Mouse (Mus musculus) forebrain, embryonic 11.5 days (tissue): ENCODE data around the gene Rab6b. TPM values are rescaled to one million over a fixed set of nuclear protein-coding genes. Genes with fewer than 3 reads are reported as not detected.

Experiments used
- ATAC-seq: fragments of 200-750 bp; cut with Nextera tagmentation; replicated peaks from 2 replicates; pipeline ENCODE4 v1.8.0; 2017; ENCODE audit warnings: moderate TSS enrichment; ENCODE audit not compliant: low FRiP score
- DNase-seq: peaks from one replicate; pipeline ENCODE4 v3.0.0-alpha.2; 2017; ENCODE audit warnings: low spot score
- H3K27ac ChIP-seq: fragments of 300-500 bp; sonication (generic); 2 replicates; pipeline ENCODE4 v1.5.1; 2014; ENCODE audit warnings: low read depth, low read length
- H3K27me3 ChIP-seq: fragments of 300-500 bp; sonication (generic); 2 replicates; pipeline ENCODE4 v1.6.1; 2014; ENCODE audit warnings: mild to moderate bottlenecking, low read length, mixed read lengths; ENCODE audit not compliant: control insufficient read depth, insufficient read depth
- H3K36me3 ChIP-seq: fragments of 300-500 bp; sonication (generic); 2 replicates; pipeline ENCODE4 v1.6.1; 2014; ENCODE audit warnings: mild to moderate bottlenecking, low read length, moderate library complexity, mixed read lengths; ENCODE audit not compliant: control insufficient read depth, insufficient read depth
- H3K4me1 ChIP-seq: fragments of 300-500 bp; sonication (generic); replicated peaks from 2 replicates; pipeline ENCODE4 v1.6.1; 2014; ENCODE audit warnings: low read length, mixed read lengths; ENCODE audit not compliant: control insufficient read depth, insufficient read depth
- H3K4me2 ChIP-seq: fragments of 300-500 bp; sonication (generic); 2 replicates; pipeline ENCODE4 v1.6.1; 2014; ENCODE audit warnings: low read depth, mild to moderate bottlenecking, low read length, moderate library complexity, mixed read lengths; ENCODE audit not compliant: severe bottlenecking
- H3K4me3 ChIP-seq: fragments of 300-500 bp; sonication (generic); 2 replicates; pipeline ENCODE4 v1.5.1; 2014; ENCODE audit warnings: low read depth, low read length
- H3K9ac ChIP-seq: fragments of 300-500 bp; sonication (generic); 2 replicates; pipeline ENCODE4 v1.6.1; 2014; ENCODE audit warnings: low read length
- H3K9me3 ChIP-seq: fragments of 300-500 bp; sonication (generic); 2 replicates; pipeline ENCODE4 v1.6.1; 2016; ENCODE audit warnings: low read length, mixed read lengths; ENCODE audit not compliant: control insufficient read depth
- WGBS: fragments of 180-500 bp; shearing (Covaris S2); extraction: QIAGEN DNeasy Blood & Tissue Kit; methylation state at CpG from one replicate; pipeline ENCODE4 v1.1.7; 2014; 5-methylcytosine and 5-hydroxymethylcytosine counted together
- polyA plus RNA-seq: library from polyadenylated mRNA; unstranded; fragments of >200 nt; fragmentation: Nextera tagmentation; extraction: Ambion mirVana; gene quantifications from 2 replicates; pipeline ENCODE4 v1.2.1, GENCODE M21; 2014

The Rab6b gene
- polyA plus RNA-seq, 1 experiment from 2014 or later: 12.5 TPM

GRCm38 (mm10) chr9:103110727-103111501 lies 673 bp upstream of the Rab6b start:
- WGBS: 21% methylated on average over 18 of the region's 18 CpGs
- Histone ChIP-seq H3K9ac (peak overlapping the region; percentile 75), H3K4me3 (peak overlapping the region; percentile 74), H3K4me2 (peak overlapping the region; percentile 82), H3K9me3 (no peaks in the 10 kb centered on the region), H3K27me3 (peaks cover 6% of the 10 kb centered on the region), H3K27ac (no peak overlapping the region), H3K36me3 (no peaks in the 10 kb centered on the region), H3K4me1 (peaks cover 11% of the 10 kb centered on the region)
- peak; percentile 50 for DNase-seq
- ATAC-seq: no peak; the same call in 1 of the 2 replicates

GRCm38 (mm10) chr9:103112471-103113271 lies 1.1 kb downstream of the Rab6b start:
- DNase-seq (peak; percentile 54), ATAC-seq (peak; percentile 43)
- no peaks in the 10 kb centered on the region for H3K9me3 ChIP-seq
- H3K9ac ChIP-seq: peak overlapping the region; percentile 75
- peaks cover 11% of the 10 kb centered on the region for H3K4me1 ChIP-seq
- no peaks in the 10 kb centered on the region for H3K36me3 ChIP-seq
- peak overlapping the region; percentile 74 for H3K4me3 ChIP-seq
- H3K27me3 ChIP-seq: peaks cover 6% of the 10 kb centered on the region
- peak overlapping the region; percentile 68; the same call in 1 of the 2 replicates for H3K27ac ChIP-seq
- peak overlapping the region; percentile 82 for H3K4me2 ChIP-seq
- WGBS: under 1% methylated on average over 35 of the region's 35 CpGs

DNA sequence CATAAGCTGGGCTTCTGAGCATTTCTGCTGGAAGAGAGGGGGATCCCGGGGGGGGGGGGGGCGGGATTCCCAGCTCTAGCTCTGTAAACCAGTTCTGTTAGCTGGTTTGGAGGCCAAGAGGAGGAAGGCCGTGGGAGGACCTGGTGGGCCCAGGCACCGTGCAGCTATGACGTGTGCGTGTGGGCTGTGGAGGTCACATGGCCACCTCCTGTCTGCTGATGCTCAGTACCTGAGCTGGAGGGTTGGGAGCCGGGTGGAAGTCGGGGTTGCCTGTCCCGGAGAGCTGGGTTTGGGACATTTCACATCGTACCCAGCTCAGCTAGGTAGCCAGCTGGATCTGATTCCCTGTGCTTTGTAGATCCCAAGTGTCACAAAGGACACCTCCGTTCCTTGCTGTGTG lies 1.8 kb downstream of the Rab6b start:
- 40% methylated on average over 9 of the region's 11 CpGs for WGBS
- H3K4me2 ChIP-seq: peak overlapping the region; percentile 82
- H3K4me1 ChIP-seq: peaks cover 11% of the 10 kb centered on the region
- peak overlapping the region; percentile 74 for H3K4me3 ChIP-seq
- H3K9me3 ChIP-seq: no peaks in the 10 kb centered on the region
- no peak for ATAC-seq
- H3K36me3 ChIP-seq: no peaks in the 10 kb centered on the region
- no peak overlapping the region for H3K27ac ChIP-seq
- DNase-seq: peak; percentile 58
- H3K9ac ChIP-seq: peak overlapping the region; percentile 75
- peaks cover 6% of the 10 kb centered on the region for H3K27me3 ChIP-seq

- Histone ChIP-seq H3K4me3 (no peak overlapping the region), H3K9ac (no peak overlapping the region), H3K4me2 (no peak overlapping the region), H3K27ac (no peak overlapping the region), H3K4me1 (peaks cover 11% of the 10 kb centered on the region), H3K36me3 (no peaks in the 10 kb centered on the region), H3K9me3 (no peaks in the 10 kb centered on the region), H3K27me3 (peaks cover 6% of the 10 kb centered on the region)
- DNase-seq (peak; percentile 46), ATAC-seq (no peak)
- WGBS: 82% methylated on average over 8 of the region's 8 CpGs
Observed at GRCm38 (mm10) chr9:103114326-103114725, 2.7 kb downstream of the Rab6b start.

- Histone ChIP-seq H3K27ac (no peak overlapping the region), H3K27me3 (peaks cover 6% of the 10 kb centered on the region), H3K36me3 (no peaks in the 10 kb centered on the region), H3K9me3 (no peaks in the 10 kb centered on the region), H3K9ac (no peak overlapping the region), H3K4me3 (no peak overlapping the region), H3K4me2 (no peak overlapping the region), H3K4me1 (peaks cover 11% of the 10 kb centered on the region)
- 91% methylated on average over 13 of the region's 13 CpGs for WGBS
- DNase-seq: peak; percentile 28
- no peak for ATAC-seq
Observed at GRCm38 (mm10) chr9:103114901-103115300, 3.3 kb downstream of the Rab6b start.

- peaks cover 8% of the 10 kb centered on the region for H3K4me1 ChIP-seq
- no peak overlapping the region for H3K4me2 ChIP-seq
Observed at GRCm38 (mm10) chr9:103116941-103117340, 5.4 kb downstream of the Rab6b start.

GRCm38 (mm10) chr9:103117495-103117894 lies 5.9 kb downstream of the Rab6b start:
- peak; percentile 49 for DNase-seq
- Histone ChIP-seq H3K4me2 (no peak overlapping the region), H3K4me1 (peaks cover 8% of the 10 kb centered on the region)

More at GRCm38 (mm10) chr9:103116941-103117340, 5.4 kb downstream of the Rab6b start:
- 82% methylated on average over 4 of the region's 4 CpGs for WGBS
- ATAC-seq (no peak), DNase-seq (peak; percentile 36)
- H3K36me3 ChIP-seq: no peaks in the 10 kb centered on the region
- no peak overlapping the region for H3K27ac ChIP-seq
- no peaks in the 10 kb centered on the region; the same call in 1 of the 2 replicates for H3K27me3 ChIP-seq
- no peak overlapping the region for H3K9ac ChIP-seq
- no peak overlapping the region for H3K4me3 ChIP-seq
- H3K9me3 ChIP-seq: no peaks in the 10 kb centered on the region

GRCm38 (mm10) chr9:103117951-103118350 lies 6.4 kb downstream of the Rab6b start:
- no peaks in the 10 kb centered on the region for H3K9me3 ChIP-seq
- 91% methylated on average over 8 of the region's 8 CpGs for WGBS
- H3K36me3 ChIP-seq: no peaks in the 10 kb centered on the region
- no peak for DNase-seq
- no peak overlapping the region for H3K27ac ChIP-seq
- no peak overlapping the region for H3K4me3 ChIP-seq
- ATAC-seq: no peak
- no peaks in the 10 kb centered on the region; the same call in 1 of the 2 replicates for H3K27me3 ChIP-seq
- no peak overlapping the region for H3K4me2 ChIP-seq
- no peak overlapping the region for H3K9ac ChIP-seq
- peaks cover 3% of the 10 kb centered on the region; the same call in 1 of the 2 replicates for H3K4me1 ChIP-seq

More at GRCm38 (mm10) chr9:103117495-103117894, 5.9 kb downstream of the Rab6b start:
- H3K9ac ChIP-seq: no peak overlapping the region
- no peaks in the 10 kb centered on the region for H3K9me3 ChIP-seq
- WGBS: 62% methylated on average over 5 of the region's 5 CpGs
- no peak overlapping the region for H3K4me3 ChIP-seq
- H3K27ac ChIP-seq: no peak overlapping the region
- H3K27me3 ChIP-seq: no peaks in the 10 kb centered on the region; the same call in 1 of the 2 replicates
- ATAC-seq: no peak
- H3K36me3 ChIP-seq: no peaks in the 10 kb centered on the region
